Mouse (Mus musculus) lung, adult 2 months (tissue): ENCODE data around the gene Dock4.

Source experiments
- CTCF ChIP-seq: fragments of 200-500 bp; IDR thresholded peaks from 2 replicates; pipeline ENCODE4 v1.5.1; 2011; ENCODE audit warnings: mild to moderate bottlenecking, low read length, control low read depth; ENCODE audit not compliant: insufficient read depth
- POLR2A ChIP-seq: fragments of 200-500 bp; IDR thresholded peaks from 2 replicates; pipeline ENCODE4 v1.6.1; 2011; ENCODE audit warnings: low read depth, mild to moderate bottlenecking, control low read depth, low read length, borderline replicate concordance; ENCODE audit errors: extremely low read depth

GRCm38 (mm10) chr12:40584526-40585289 lies 139.0 kb downstream of the Dock4 start:
- TF ChIP-seq POLR2A (no peak), CTCF (no peak)
